Mouse (Mus musculus) C2C12 (cell line): Measurements from ENCODE around the gene Dmrt1. TPM values are rescaled to one million over a fixed set of nuclear protein-coding genes. Genes with fewer than 3 reads are reported as not detected.

ENCODE experiments used
- H3K27me3 ChIP-seq: one replicate; pipeline ENCODE4 v1.6.1; 2011; ENCODE audit not compliant: control insufficient read depth, insufficient read depth, insufficient read length
- H3K36me3 ChIP-seq: one replicate; pipeline ENCODE4 v1.6.1; 2011; ENCODE audit not compliant: control insufficient read depth, insufficient read depth
- H3K4me3 ChIP-seq: one replicate; pipeline ENCODE4 v1.5.1; 2011; ENCODE audit warnings: mild to moderate bottlenecking, control low read depth; ENCODE audit not compliant: poor library complexity, insufficient read depth, severe bottlenecking
- H3K79me2 ChIP-seq: one replicate; pipeline ENCODE4 v1.6.1; 2011; ENCODE audit not compliant: control insufficient read depth, insufficient read depth
- H3K79me3 ChIP-seq: one replicate; pipeline ENCODE4 v1.6.1; 2011; ENCODE audit warnings: low read depth, control low read depth
- H3ac ChIP-seq: one replicate; pipeline ENCODE3; 2011; ENCODE audit warnings: low read depth; ENCODE audit not compliant: control insufficient read depth, insufficient read length
- CEBPB ChIP-seq: IDR thresholded peaks from one replicate; pipeline ENCODE4 v1.6.1; 2011; ENCODE audit warnings: low read depth, mild to moderate bottlenecking, control low read depth, moderate library complexity
- CTCF ChIP-seq: IDR thresholded peaks from one replicate; pipeline ENCODE4 v1.5.1; 2011; ENCODE audit not compliant: control insufficient read depth, insufficient read depth, insufficient read length
- FOSL1 ChIP-seq: IDR thresholded peaks from one replicate; pipeline ENCODE4 v1.8.0; 2011; ENCODE audit warnings: mild to moderate bottlenecking, low read length; ENCODE audit not compliant: poor library complexity, insufficient read depth, severe bottlenecking
- MAX ChIP-seq: IDR thresholded peaks from one replicate; pipeline ENCODE4 v1.6.1; 2011; ENCODE audit warnings: mild to moderate bottlenecking, control low read depth
- MYOD1 ChIP-seq: IDR thresholded peaks from one replicate; pipeline ENCODE4 v1.6.1; 2011; ENCODE audit warnings: low read depth; ENCODE audit not compliant: control insufficient read depth, insufficient read length
- MYOG ChIP-seq: IDR thresholded peaks from one replicate; pipeline ENCODE4 v1.6.1; 2011; ENCODE audit not compliant: control insufficient read depth, insufficient read length; ENCODE audit errors: extremely low read depth
- USF1 ChIP-seq: IDR thresholded peaks from one replicate; pipeline ENCODE4 v1.6.1; 2011; ENCODE audit warnings: low read depth, mild to moderate bottlenecking, control low read depth, moderate library complexity
- polyA plus RNA-seq: library from polyadenylated mRNA; unstranded; fragments of >200 nt; fragmentation: generic; extraction: Trizol; gene quantifications from one replicate; pipeline ENCODE4 v1.2.1, GENCODE M21; 2012; ENCODE audit warnings: missing spikeins

The Dmrt1 gene
- polyA plus RNA-seq, 1 experiment, result not detected

DNA sequence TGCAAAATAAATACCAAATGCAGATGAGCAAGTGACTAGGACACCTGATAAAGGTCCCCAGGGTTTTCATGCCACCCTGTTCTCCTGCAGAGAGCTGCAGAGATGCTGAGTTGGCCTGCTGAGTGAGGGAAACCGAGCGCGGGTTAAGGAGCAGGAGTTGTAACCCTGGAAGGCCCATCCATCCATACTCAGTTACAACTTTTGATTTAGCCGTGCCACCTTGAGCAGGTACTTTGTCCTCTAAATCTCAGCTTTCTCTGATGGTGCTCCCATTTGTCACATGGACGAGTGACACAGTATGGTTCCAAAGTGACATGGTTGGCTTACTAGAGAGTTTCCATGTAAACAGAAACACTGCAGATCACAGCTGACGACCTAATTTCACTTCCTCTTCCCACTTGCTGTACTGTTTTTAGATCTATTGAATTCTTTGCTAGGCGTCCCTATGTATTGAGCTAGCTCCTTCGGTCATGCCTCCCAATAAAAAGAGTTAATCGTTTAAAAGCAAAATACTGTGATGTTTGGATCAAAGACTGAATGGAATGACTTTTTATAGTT, 41.7 kb downstream of the Dmrt1 start:
- Histone ChIP-seq H3K36me3 (no peaks in the 10 kb centered on the region), H3K79me3 (no peaks in the 10 kb centered on the region), H3K27me3 (peaks cover 17% of the 10 kb centered on the region), H3ac (no peak overlapping the region), H3K79me2 (no peaks in the 10 kb centered on the region), H3K4me3 (no peak overlapping the region)
- no peak for TF ChIP-seq FOSL1
- TF ChIP-seq USF1, result no peak
- TF ChIP-seq MYOG, result no peak
- TF ChIP-seq MAX, result no peak
- no peak for TF ChIP-seq CEBPB
- TF ChIP-seq CTCF, result no peak
- no peak for TF ChIP-seq MYOD1

- H3K27me3 ChIP-seq, result peaks cover 26% of the 10 kb centered on the region
- no peaks in the 10 kb centered on the region for H3K79me3 ChIP-seq
- no peak for TF ChIP-seq USF1
- TF ChIP-seq MYOG, result no peak
- no peak for TF ChIP-seq CEBPB
- no peaks in the 10 kb centered on the region for H3K79me2 ChIP-seq
- H3K36me3 ChIP-seq, result no peaks in the 10 kb centered on the region
- H3K4me3 ChIP-seq, result no peak overlapping the region
- no peak overlapping the region for H3ac ChIP-seq
Observed at GRCm38 (mm10) chr19:25550346-25550745, 44.9 kb downstream of the Dmrt1 start.

GRCm38 (mm10) chr19:25551053-25551452, 45.6 kb downstream of the Dmrt1 start:
- H3K79me2 ChIP-seq, result no peaks in the 10 kb centered on the region
- H3K79me3 ChIP-seq, result no peaks in the 10 kb centered on the region
- no peak for TF ChIP-seq CTCF
- TF ChIP-seq MYOD1, result no peak
- no peak overlapping the region for H3ac ChIP-seq
- H3K36me3 ChIP-seq, result no peaks in the 10 kb centered on the region
- H3K27me3 ChIP-seq, result peaks cover 26% of the 10 kb centered on the region
- no peak overlapping the region for H3K4me3 ChIP-seq

DNA sequence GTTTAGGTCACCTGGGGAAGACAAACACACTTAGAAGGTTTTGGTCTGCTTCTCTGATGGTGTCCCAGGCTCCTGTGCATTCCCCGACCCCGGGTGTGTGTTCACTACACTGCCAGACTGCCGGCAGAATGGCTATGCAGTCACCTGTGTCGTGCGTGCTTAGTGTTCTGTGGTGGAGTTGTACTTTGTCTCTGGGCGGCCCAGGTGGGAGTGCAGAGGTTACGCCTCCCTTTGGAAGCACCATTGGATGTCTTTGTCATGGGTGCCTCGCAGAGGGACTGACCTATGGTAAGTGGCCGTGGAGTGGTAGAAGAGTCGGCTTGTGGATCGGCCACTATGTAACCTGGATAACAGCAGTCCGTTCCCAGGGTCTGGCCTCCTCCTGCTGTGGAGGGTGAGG, 59.0 kb downstream of the Dmrt1 start:
- TF ChIP-seq USF1 (no peak), MAX (no peak), CTCF (no peak), MYOD1 (no peak), FOSL1 (no peak), CEBPB (no peak), MYOG (no peak)
- no peaks in the 10 kb centered on the region for H3K36me3 ChIP-seq
- H3K79me2 ChIP-seq, result no peaks in the 10 kb centered on the region
- no peak overlapping the region for H3K4me3 ChIP-seq
- no peaks in the 10 kb centered on the region for H3K79me3 ChIP-seq
- H3ac ChIP-seq, result no peak overlapping the region
- peaks cover 31% of the 10 kb centered on the region for H3K27me3 ChIP-seq

- no peaks in the 10 kb centered on the region for H3K36me3 ChIP-seq
- peaks cover 45% of the 10 kb centered on the region for H3K27me3 ChIP-seq
- no peaks in the 10 kb centered on the region for H3K79me3 ChIP-seq
- TF ChIP-seq MAX (no peak), MYOG (no peak), CEBPB (no peak), MYOD1 (no peak), CTCF (no peak), FOSL1 (no peak), USF1 (no peak)
- H3K4me3 ChIP-seq, result no peak overlapping the region
- no peak overlapping the region for H3ac ChIP-seq
- H3K79me2 ChIP-seq, result no peaks in the 10 kb centered on the region
Observed at GRCm38 (mm10) chr19:25569778-25570177, 64.4 kb downstream of the Dmrt1 start.

- TF ChIP-seq MYOG (no peak), USF1 (no peak), CEBPB (no peak), CTCF (no peak), MYOD1 (no peak), FOSL1 (no peak), MAX (no peak)
- no peaks in the 10 kb centered on the region for H3K36me3 ChIP-seq
- peaks cover 18% of the 10 kb centered on the region for H3K27me3 ChIP-seq
Observed at GRCm38 (mm10) chr19:25574431-25574830, 69.0 kb downstream of the Dmrt1 start.

More at GRCm38 (mm10) chr19:25574431-25574830, 69.0 kb downstream of the Dmrt1 start:
- no peak overlapping the region for H3K4me3 ChIP-seq
- H3ac ChIP-seq, result no peak overlapping the region
- no peaks in the 10 kb centered on the region for H3K79me2 ChIP-seq
- no peaks in the 10 kb centered on the region for H3K79me3 ChIP-seq
